12 mouse cellular contexts compared by ENCODE assay signal in genomic region chr1:183763864-183764726, GRCm38 (mm10).
DNase-seq lines count a peak whose midpoint lies in the region; ATAC-seq and TF ChIP-seq lines count a peak whose summit lies in the region.
"Had no signal": no experiment of that assay in that cellular context is flagged by ENCODE, and none has a peak within 500 bp of the region (broad histone marks: within the 10 kb centered on the region; RNA-seq: fewer than 3 reads in every experiment).

No protein-coding gene starts in this region.

- no peak for TF ChIP-seq POLR2A in cerebellum, adult 2 months (IDR thresholded peaks at IDR 0.05; ENCODE audit: borderline replicate concordance, insufficient read depth, low read length)

- DNase-seq in lung, postnatal 10 days: peak; percentile 5
- no peak for DNase-seq in lung, postnatal 4 days
- DNase-seq in embryo, embryonic 11 days: peak; percentile 43
- DNase-seq in retina, embryonic 14.5 days (ENCODE audit: low spot score): peak; percentile 32
- no peak for DNase-seq in cerebellum, postnatal 36 days
- no peak for DNase-seq in cerebellum, adult 2 months

- H3K36me3 ChIP-seq in kidney, embryonic 14.5 days (ENCODE audit: control insufficient read depth, insufficient read depth, low read length): no peaks in the 10 kb centered on the region
- H3K36me3 ChIP-seq in heart, embryonic 12.5 days: no peaks in the 10 kb centered on the region
- H3K36me3 ChIP-seq: embryonic facial prominence, embryonic 12.5 days; limb, embryonic 13.5 days had no signal

- no peaks in the 10 kb centered on the region for H3K27me3 ChIP-seq in kidney, embryonic 14.5 days (ENCODE audit: control insufficient read depth, insufficient read depth, low read length)
- peaks cover 3% of the 10 kb centered on the region; the same call in 1 of the 2 replicates for H3K27me3 ChIP-seq in heart, embryonic 12.5 days (replicated peaks)
- no peaks in the 10 kb centered on the region for H3K27me3 ChIP-seq in cerebellum, adult 2 months (ENCODE audit: control insufficient read depth, insufficient read depth, low read length)
- H3K27me3 ChIP-seq: embryonic facial prominence, embryonic 12.5 days; limb, embryonic 13.5 days had no signal

- H3K4me2 ChIP-seq in kidney, embryonic 14.5 days (replicated peaks; ENCODE audit: low read depth, low read length): no peak overlapping the region
- no peak overlapping the region for H3K4me2 ChIP-seq in heart, embryonic 12.5 days
- H3K4me2 ChIP-seq: embryonic facial prominence, embryonic 12.5 days; limb, embryonic 13.5 days had no signal

- no peak overlapping the region for H3K27ac ChIP-seq in kidney, embryonic 14.5 days (ENCODE audit: low read depth, low read length)
- H3K27ac ChIP-seq in heart, embryonic 12.5 days (ENCODE audit: poor library complexity, severe bottlenecking): no peak overlapping the region
- no peak overlapping the region for H3K27ac ChIP-seq in cerebellum, adult 2 months (ENCODE audit: insufficient read depth, low read length)
- H3K27ac ChIP-seq: embryonic facial prominence, embryonic 12.5 days; limb, embryonic 13.5 days had no signal

- H3K4me3 ChIP-seq in kidney, embryonic 14.5 days (ENCODE audit: low read length): no peak overlapping the region
- no peak overlapping the region for H3K4me3 ChIP-seq in heart, embryonic 12.5 days
- no peak overlapping the region for H3K4me3 ChIP-seq in cerebellum, adult 2 months (replicated peaks; ENCODE audit: insufficient read depth, low read depth, low read length)
- H3K4me3 ChIP-seq: embryonic facial prominence, embryonic 12.5 days; limb, embryonic 13.5 days had no signal

- ATAC-seq in kidney, embryonic 14.5 days (ENCODE audit: low FRiP score, low TSS enrichment): peak; percentile 97
- no peak for ATAC-seq in heart, embryonic 12.5 days (ENCODE audit: insufficient number of reproducible peaks, low FRiP score)
- ATAC-seq: CD4-positive, CD25-positive, alpha-beta regulatory T cell, adult 4 months; inflammation-experienced regulatory T-cells, adult 6 months had no signal

- no peak for TF ChIP-seq CTCF in cerebellum, adult 2 months (IDR thresholded peaks at IDR 0.05; ENCODE audit: borderline replicate concordance, insufficient read depth, low read depth, low read length)

- 28% methylated on average over 11 of the region's 11 CpGs for WGBS in kidney, embryonic 14.5 days
- 74% methylated on average over 11 of the region's 11 CpGs for WGBS in heart, embryonic 12.5 days
- WGBS in cerebellum, adult 2 months: 66% methylated on average over 11 of the region's 11 CpGs

- H3K4me1 ChIP-seq in kidney, embryonic 14.5 days (ENCODE audit: control insufficient read depth, insufficient read depth, low read length): no peaks in the 10 kb centered on the region; the same call in 1 of the 2 replicates
- no peaks in the 10 kb centered on the region for H3K4me1 ChIP-seq in heart, embryonic 12.5 days (replicated peaks)
- no peaks in the 10 kb centered on the region for H3K4me1 ChIP-seq in cerebellum, adult 2 months (ENCODE audit: control insufficient read depth, insufficient read depth, low read length)
- H3K4me1 ChIP-seq: embryonic facial prominence, embryonic 12.5 days had no signal

- H3K9me3 ChIP-seq in kidney, embryonic 14.5 days (ENCODE audit: control insufficient read depth, low read length): no peaks in the 10 kb centered on the region
- no peaks in the 10 kb centered on the region for H3K9me3 ChIP-seq in heart, embryonic 12.5 days (replicated peaks)
- H3K9me3 ChIP-seq: embryonic facial prominence, embryonic 12.5 days; limb, embryonic 13.5 days had no signal

- H3K9ac ChIP-seq in kidney, embryonic 14.5 days (ENCODE audit: low read depth, low read length): no peak overlapping the region
- no peak overlapping the region for H3K9ac ChIP-seq in heart, embryonic 12.5 days
- H3K9ac ChIP-seq: embryonic facial prominence, embryonic 12.5 days; limb, embryonic 13.5 days had no signal

Comparison
In these comparisons a context has a peak if more than half of its experiments do, and no peak if none do; other contexts are left out.
1. DNase-seq: peak in lung, postnatal 10 days (single experiment), embryo, embryonic 11 days (single experiment) and retina, embryonic 14.5 days (single experiment); none in lung, postnatal 4 days (0 of 2), cerebellum, postnatal 36 days (0 of 2) and cerebellum, adult 2 months (0 of 2).